Mouse (Mus musculus): ENCODE results near the gene Ptges2. TPM values are rescaled to one million over a fixed set of nuclear protein-coding genes. Genes with fewer than 3 reads are reported as not detected.

Gene Ptges2
- polyA plus RNA-seq, 1 experiment = 57.9 TPM

- TF ChIP-seq POLR2A (IDR thresholded peaks at IDR 0.05; ENCODE audit: extremely low read depth, insufficient read depth, low read length) = no peak
- no peak for TF ChIP-seq CTCF (IDR thresholded peaks at IDR 0.05; ENCODE audit: extremely low read depth, insufficient read depth, low read length)
- no peak overlapping the region for H3K27ac ChIP-seq (ENCODE audit: insufficient read depth, low read length)
- H3K4me1 ChIP-seq (ENCODE audit: control insufficient read depth, insufficient read depth, low read length) = peaks cover 19% of the 10 kb centered on the region
- peak overlapping the region; percentile 52; the same call in 1 of the 2 replicates for H3K4me3 ChIP-seq (ENCODE audit: insufficient read depth, low read length)
Measured at GRCm38 (mm10) chr2:32427720-32428119, 32.0 kb downstream of the Ptges2 start.

GRCm38 (mm10) chr2:32428262-32428722, 32.6 kb downstream of the Ptges2 start:
- Histone ChIP-seq H3K4me1 (ENCODE audit: control insufficient read depth, insufficient read depth, low read length) (peaks cover 19% of the 10 kb centered on the region), H3K27ac (ENCODE audit: insufficient read depth, low read length) (no peak overlapping the region), H3K4me3 (ENCODE audit: insufficient read depth, low read length) (peak overlapping the region; percentile 52)
- TF ChIP-seq CTCF (IDR thresholded peaks at IDR 0.05; ENCODE audit: extremely low read depth, insufficient read depth, low read length) (no peak), POLR2A (IDR thresholded peaks at IDR 0.05; ENCODE audit: extremely low read depth, insufficient read depth, low read length) (0 out of 2 replicates have a peak, but pooled peaks have one; percentile 51)

- no peak overlapping the region for H3K27ac ChIP-seq (ENCODE audit: insufficient read depth, low read length)
- H3K4me1 ChIP-seq (ENCODE audit: control insufficient read depth, insufficient read depth, low read length) = peaks cover 19% of the 10 kb centered on the region
- H3K4me3 ChIP-seq (ENCODE audit: insufficient read depth, low read length) = peak overlapping the region; percentile 52
- TF ChIP-seq POLR2A (IDR thresholded peaks at IDR 0.05; ENCODE audit: extremely low read depth, insufficient read depth, low read length) (no peak), CTCF (IDR thresholded peaks at IDR 0.05; ENCODE audit: extremely low read depth, insufficient read depth, low read length) (no peak)
Measured at GRCm38 (mm10) chr2:32429215-32429891, 33.7 kb downstream of the Ptges2 start.

GRCm38 (mm10) chr2:32430701-32431676, 35.3 kb downstream of the Ptges2 start:
- TF ChIP-seq CTCF (IDR thresholded peaks at IDR 0.05; ENCODE audit: extremely low read depth, insufficient read depth, low read length) = no peak
- TF ChIP-seq POLR2A (IDR thresholded peaks at IDR 0.05; ENCODE audit: extremely low read depth, insufficient read depth, low read length) = peak; percentile 91
- H3K4me1 ChIP-seq (ENCODE audit: control insufficient read depth, insufficient read depth, low read length) = peaks cover 19% of the 10 kb centered on the region

GRCm38 (mm10) chr2:32436686-32437372, 41.1 kb downstream of the Ptges2 start:
- TF ChIP-seq POLR2A (IDR thresholded peaks at IDR 0.05; ENCODE audit: extremely low read depth, insufficient read depth, low read length) = no peak
- no peak for TF ChIP-seq CTCF (IDR thresholded peaks at IDR 0.05; ENCODE audit: extremely low read depth, insufficient read depth, low read length)
- H3K4me1 ChIP-seq (ENCODE audit: control insufficient read depth, insufficient read depth, low read length) = peaks cover 5% of the 10 kb centered on the region; the same call in 1 of the 2 replicates
- no peak overlapping the region for H3K27ac ChIP-seq (ENCODE audit: insufficient read depth, low read length)
- H3K4me3 ChIP-seq (ENCODE audit: insufficient read depth, low read length) = no peak overlapping the region

More at GRCm38 (mm10) chr2:32430701-32431676, 35.3 kb downstream of the Ptges2 start:
- Histone ChIP-seq H3K27ac (ENCODE audit: insufficient read depth, low read length) (peak overlapping the region; percentile 45), H3K4me3 (ENCODE audit: insufficient read depth, low read length) (peak overlapping the region; percentile 52)

- Histone ChIP-seq H3K4me3 (ENCODE audit: insufficient read depth, low read length) (no peak overlapping the region), H3K27ac (ENCODE audit: insufficient read depth, low read length) (no peak overlapping the region), H3K4me1 (ENCODE audit: control insufficient read depth, insufficient read depth, low read length) (peaks cover 5% of the 10 kb centered on the region; the same call in 1 of the 2 replicates)
- TF ChIP-seq CTCF (IDR thresholded peaks at IDR 0.05; ENCODE audit: extremely low read depth, insufficient read depth, low read length) = no peak
- TF ChIP-seq POLR2A (IDR thresholded peaks at IDR 0.05; ENCODE audit: extremely low read depth, insufficient read depth, low read length) = no peak
Measured at GRCm38 (mm10) chr2:32437612-32438166, 42.0 kb downstream of the Ptges2 start.

GRCm38 (mm10) chr2:32438733-32439132, 43.0 kb downstream of the Ptges2 start:
- Histone ChIP-seq H3K27ac (ENCODE audit: insufficient read depth, low read length) (no peak overlapping the region), H3K4me3 (ENCODE audit: insufficient read depth, low read length) (no peak overlapping the region), H3K4me1 (ENCODE audit: control insufficient read depth, insufficient read depth, low read length) (peaks cover 5% of the 10 kb centered on the region; the same call in 1 of the 2 replicates)
- no peak for TF ChIP-seq CTCF (IDR thresholded peaks at IDR 0.05; ENCODE audit: extremely low read depth, insufficient read depth, low read length)
- TF ChIP-seq POLR2A (IDR thresholded peaks at IDR 0.05; ENCODE audit: extremely low read depth, insufficient read depth, low read length) = no peak

- Histone ChIP-seq H3K4me3 (ENCODE audit: insufficient read depth, low read length) (no peak overlapping the region), H3K27ac (ENCODE audit: insufficient read depth, low read length) (no peak overlapping the region)
Measured at GRCm38 (mm10) chr2:32439177-32439576, 43.5 kb downstream of the Ptges2 start.

More at GRCm38 (mm10) chr2:32439177-32439576, 43.5 kb downstream of the Ptges2 start:
- H3K4me1 ChIP-seq (ENCODE audit: control insufficient read depth, insufficient read depth, low read length) = peaks cover 5% of the 10 kb centered on the region; the same call in 1 of the 2 replicates
- TF ChIP-seq CTCF (IDR thresholded peaks at IDR 0.05; ENCODE audit: extremely low read depth, insufficient read depth, low read length) (no peak), POLR2A (IDR thresholded peaks at IDR 0.05; ENCODE audit: extremely low read depth, insufficient read depth, low read length) (no peak)
